Mouse (Mus musculus): Measurements from ENCODE around the gene Lrrc73. TPM values are rescaled to one million over a fixed set of nuclear protein-coding genes. Genes with fewer than 3 reads are reported as not detected.

Lrrc73 gene
- total RNA-seq, 1 experiment from 2014 or later: not detected

DNA sequence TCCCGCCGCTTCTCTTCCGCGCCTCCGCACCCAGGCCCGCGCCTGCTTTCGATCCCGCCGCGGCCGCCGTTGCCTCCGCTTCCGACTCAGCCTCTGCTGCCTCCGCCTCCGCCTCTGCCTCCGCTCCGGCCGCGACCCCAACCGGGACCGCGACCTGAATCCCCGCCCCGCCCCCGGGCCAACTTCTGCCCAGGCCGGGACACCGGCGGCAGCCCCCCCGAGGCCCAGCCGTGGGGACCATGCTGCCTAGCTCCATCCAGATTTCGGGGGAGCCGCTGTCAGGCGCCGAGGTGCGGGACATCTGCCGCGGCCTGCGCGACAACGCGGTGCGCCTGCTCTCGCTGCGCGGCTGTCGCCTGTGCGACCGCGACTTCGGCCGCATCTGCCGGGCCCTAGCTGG is 775 bp downstream of the Lrrc73 start:
- no peak for ATAC-seq (replicated peaks in 1 of 2; ENCODE audit: insufficient read depth in 1 of 2, low FRiP score in 2 of 2, low TSS enrichment in 1 of 2, low read depth in 1 of 2, poor library complexity in 2 of 2, severe bottlenecking in 2 of 2)

DNA sequence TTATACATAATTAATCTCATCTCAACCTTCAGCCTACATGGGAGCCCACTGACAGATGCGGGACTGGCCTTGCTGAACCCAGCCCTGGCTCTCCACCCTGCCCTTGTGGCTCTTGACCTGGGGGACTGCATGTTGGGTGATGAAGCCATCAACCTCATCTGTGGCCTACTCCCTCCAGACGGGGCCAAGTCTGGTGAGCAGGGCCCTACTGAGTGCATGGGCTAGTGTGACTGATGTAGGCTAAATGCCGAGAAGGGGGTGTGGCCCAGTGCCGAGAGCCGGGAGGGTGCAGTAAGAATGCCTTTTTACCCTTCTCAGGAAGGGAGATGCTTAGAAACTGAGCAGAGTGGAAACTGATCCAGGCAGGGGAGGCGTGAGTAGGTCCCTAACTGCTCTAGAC is 1.8 kb downstream of the Lrrc73 start:
- ATAC-seq (replicated peaks in 1 of 2; ENCODE audit: insufficient read depth in 1 of 2, low FRiP score in 2 of 2, low TSS enrichment in 1 of 2, low read depth in 1 of 2, poor library complexity in 2 of 2, severe bottlenecking in 2 of 2): no peak

DNA sequence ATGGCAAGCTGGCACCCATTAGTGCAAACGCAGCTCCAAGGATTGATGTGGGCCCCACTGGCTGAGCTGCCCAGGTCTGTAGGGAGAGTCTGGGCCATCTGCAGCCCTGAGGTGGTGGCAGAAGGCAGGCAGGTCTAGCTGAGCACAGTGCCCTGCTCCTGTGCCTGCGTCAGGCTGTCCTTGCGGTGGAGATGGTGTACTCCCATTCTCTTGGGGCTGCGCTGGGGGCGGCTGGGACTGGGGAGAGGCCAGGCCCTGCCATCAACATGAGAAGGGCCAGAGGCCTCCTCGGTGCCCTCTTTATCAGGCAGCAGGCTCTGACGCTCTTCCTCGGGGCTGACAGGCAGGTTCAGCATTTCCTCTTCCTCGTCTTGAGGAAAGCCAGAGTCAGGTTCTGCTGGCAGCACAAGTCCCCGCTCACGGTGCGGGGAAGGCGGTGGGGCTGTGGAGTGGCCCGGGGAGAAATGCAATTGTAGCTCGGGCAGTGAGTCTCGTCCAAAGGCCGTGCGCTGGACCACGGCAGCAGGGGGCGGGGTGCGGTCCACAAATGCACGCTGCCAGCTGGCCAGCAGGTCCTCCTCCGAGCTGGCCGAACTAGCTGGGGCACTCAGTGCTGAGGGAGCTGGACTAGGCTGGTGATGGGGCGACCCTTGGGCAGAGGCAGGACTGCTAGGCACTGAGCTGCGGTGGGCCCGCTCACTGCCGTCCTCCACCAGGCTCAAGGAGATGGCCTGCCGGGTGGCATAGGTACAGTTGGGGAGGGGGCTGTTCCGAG is 5.1 kb downstream of the Lrrc73 start:
- no peak for ATAC-seq (replicated peaks in 1 of 2; ENCODE audit: insufficient read depth in 1 of 2, low FRiP score in 2 of 2, low TSS enrichment in 1 of 2, low read depth in 1 of 2, poor library complexity in 2 of 2, severe bottlenecking in 2 of 2)

DNA sequence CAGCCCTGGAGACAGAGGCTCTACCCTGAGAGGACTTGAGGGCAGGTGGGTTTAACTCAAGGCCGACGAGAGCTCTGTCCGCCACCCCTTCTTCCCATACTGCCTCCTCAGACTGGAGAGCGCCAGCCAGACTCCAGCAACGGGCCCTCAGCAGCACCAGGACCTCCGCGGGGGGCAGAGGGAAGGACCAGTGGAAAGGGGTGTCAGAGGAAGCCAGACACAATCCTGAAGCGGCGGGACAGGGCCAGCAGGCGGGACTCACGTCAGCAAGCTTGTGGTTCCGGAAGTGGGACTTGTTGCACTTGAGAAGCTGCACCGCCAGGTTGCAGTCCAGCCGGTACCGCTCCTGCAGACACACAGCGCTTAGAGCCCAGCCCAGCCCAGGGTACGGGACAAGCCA is 6.3 kb downstream of the Lrrc73 start:
- no peak for ATAC-seq (replicated peaks in 1 of 2; ENCODE audit: insufficient read depth in 1 of 2, low FRiP score in 2 of 2, low TSS enrichment in 1 of 2, low read depth in 1 of 2, poor library complexity in 2 of 2, severe bottlenecking in 2 of 2)

DNA sequence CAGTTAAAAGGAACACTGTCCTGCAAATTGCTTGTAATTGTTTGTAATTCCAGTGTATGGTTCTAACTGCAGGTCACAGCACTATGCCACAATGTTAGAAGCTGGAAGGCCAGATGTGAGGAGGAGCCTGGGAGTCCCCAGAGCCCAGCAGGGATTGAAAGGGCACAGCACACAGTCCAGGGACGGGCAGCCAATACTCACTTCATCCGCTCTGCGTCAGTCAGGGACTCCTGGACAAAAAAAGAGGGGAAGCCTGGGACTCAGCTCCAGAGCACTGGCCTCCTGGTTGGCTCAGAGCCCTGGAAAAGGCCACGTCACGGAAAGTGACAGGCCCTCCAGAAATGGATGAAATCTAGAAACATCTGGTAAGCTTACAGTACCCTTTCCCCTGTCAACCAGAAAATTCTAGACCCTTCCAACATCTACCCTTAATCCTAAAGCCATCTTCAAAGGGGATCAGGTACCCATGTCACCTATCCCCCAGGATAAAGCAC is 8.9 kb downstream of the Lrrc73 start:
- ATAC-seq (replicated peaks in 1 of 2; ENCODE audit: insufficient read depth in 1 of 2, low FRiP score in 2 of 2, low TSS enrichment in 1 of 2, low read depth in 1 of 2, poor library complexity in 2 of 2, severe bottlenecking in 2 of 2): no peak

DNA sequence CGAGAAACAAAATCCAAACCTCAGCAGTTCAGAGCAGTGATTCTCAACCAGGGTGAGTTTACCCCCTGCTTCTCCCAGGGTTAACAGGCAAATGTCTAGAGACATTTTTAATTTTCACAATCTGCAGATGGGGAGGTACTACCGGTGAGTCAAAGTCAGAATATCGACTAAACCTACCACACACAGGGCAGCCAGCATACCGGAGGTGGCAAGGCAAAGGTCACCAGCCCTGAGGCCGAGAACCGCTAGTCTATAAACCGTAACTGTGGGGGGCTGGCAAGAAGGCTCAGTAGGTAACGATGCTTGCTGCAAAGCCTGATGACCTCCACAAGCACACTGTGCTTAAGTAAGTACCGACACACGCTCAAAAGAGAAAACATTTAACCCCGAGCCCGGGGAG is 12.2 kb downstream of the Lrrc73 start:
- no peak for ATAC-seq (replicated peaks in 1 of 2; ENCODE audit: insufficient read depth in 1 of 2, low FRiP score in 2 of 2, low TSS enrichment in 1 of 2, low read depth in 1 of 2, poor library complexity in 2 of 2, severe bottlenecking in 2 of 2)

DNA sequence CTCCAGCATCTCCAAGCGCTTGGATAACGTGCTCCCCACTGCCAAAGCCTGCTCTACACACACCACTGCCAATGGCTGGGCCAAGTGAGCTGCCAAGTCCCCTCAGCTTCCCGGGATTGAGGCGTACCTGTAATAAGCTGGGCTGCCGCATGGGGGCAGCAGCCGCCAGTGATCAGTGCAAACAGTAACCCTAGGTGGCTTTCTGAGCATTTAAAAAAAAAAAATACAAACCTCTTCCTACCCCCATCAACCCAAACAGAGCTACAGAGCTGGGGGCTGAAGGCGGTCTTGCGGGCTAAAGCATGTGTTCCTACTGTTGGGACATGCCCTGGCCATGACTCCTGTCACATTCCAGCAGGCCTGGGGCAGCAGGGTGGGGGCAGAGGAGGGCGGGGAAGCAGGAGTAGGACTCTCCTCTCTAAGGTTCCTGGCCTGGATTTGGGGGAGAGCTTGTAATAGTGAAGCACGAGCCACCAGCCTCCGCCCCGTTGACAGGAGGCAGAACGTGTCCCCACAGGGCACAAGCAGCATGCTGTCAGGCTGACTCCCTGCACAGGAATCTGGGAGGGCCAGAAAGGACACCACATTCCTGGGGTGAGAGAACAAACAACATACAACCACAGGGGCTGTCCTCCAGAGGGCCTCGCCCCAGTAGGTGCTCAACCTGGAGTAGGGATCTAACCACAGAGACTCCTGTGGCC is 12.7 kb downstream of the Lrrc73 start:
- ATAC-seq (replicated peaks in 1 of 2; ENCODE audit: insufficient read depth in 1 of 2, low FRiP score in 2 of 2, low TSS enrichment in 1 of 2, low read depth in 1 of 2, poor library complexity in 2 of 2, severe bottlenecking in 2 of 2): peak; percentile 63 to 78; a peak in 3 of 4 replicates

DNA sequence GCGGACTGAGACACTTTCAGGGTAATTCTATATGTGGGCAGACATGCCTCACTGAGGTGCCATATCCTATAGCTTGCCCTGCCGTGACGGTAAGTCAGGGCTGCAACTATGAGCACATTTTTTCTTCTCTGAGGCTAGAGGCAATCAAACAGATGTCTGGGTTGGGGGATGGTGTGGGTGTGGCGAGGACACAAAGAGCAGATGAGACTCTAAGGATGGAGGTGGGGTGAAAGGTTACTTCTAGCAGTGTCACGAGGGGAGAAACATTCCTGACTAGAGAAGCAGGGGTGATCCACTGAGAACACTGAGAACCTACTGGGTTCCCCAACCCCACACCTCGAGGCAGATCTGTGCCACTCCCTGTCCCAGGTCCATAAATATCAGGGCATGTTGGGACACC is 13.7 kb downstream of the Lrrc73 start:
- no peak for ATAC-seq (replicated peaks in 1 of 2; ENCODE audit: insufficient read depth in 1 of 2, low FRiP score in 2 of 2, low TSS enrichment in 1 of 2, low read depth in 1 of 2, poor library complexity in 2 of 2, severe bottlenecking in 2 of 2)

DNA sequence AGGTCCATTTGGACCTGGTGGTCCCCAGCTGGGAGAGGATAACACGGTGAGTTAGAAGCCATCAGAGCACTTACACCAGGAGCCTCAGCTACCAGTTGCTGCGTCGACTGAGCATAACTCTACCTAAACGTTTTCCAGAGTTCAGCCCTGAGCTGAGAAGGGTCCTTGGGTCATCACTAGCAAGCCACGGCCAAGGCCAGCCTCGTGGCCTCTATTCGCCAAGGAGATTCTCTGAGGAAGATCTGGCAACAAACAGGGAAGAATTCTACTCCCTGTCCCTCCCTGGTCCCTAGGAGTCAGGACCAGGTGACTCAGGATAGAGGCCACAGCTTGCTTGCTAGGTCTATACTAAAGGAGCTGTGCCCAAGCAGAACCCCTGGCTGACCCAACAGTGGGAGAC is 14.2 kb downstream of the Lrrc73 start:
- no peak for ATAC-seq (replicated peaks in 1 of 2; ENCODE audit: insufficient read depth in 1 of 2, low FRiP score in 2 of 2, low TSS enrichment in 1 of 2, low read depth in 1 of 2, poor library complexity in 2 of 2, severe bottlenecking in 2 of 2)

DNA sequence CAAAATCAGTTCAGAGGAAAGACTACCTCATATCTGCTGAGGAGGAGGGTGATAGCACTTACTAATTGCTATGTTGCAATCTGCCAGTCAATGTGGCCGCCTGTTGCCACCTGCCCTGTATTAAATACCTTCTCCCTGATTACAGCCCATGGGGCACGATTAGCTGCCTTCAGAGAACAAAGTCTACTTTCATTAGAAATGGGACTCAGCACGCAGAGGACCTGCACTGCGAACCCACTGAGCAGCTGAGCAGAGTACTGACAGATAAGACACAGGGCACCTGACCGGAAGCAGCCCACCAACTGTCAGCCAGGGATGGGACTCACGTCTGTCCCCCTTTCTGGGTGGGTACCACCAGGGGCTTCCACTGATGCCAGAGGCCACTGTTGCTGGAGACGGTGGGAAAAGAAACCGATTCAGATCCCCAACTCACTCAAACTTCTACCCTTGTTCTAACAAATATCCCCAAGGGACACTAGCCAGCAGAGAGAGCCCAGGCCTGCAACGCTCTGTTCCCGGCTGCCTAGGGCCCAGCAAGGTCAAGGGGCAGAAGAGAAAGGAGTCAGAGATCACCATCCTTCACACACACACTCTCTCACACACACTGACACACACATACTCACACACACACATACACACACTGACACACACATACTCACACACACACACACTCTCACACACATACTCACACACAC is 14.8 kb downstream of the Lrrc73 start:
- ATAC-seq (replicated peaks in 1 of 2; ENCODE audit: insufficient read depth in 1 of 2, low FRiP score in 2 of 2, low TSS enrichment in 1 of 2, low read depth in 1 of 2, poor library complexity in 2 of 2, severe bottlenecking in 2 of 2): no peak

DNA sequence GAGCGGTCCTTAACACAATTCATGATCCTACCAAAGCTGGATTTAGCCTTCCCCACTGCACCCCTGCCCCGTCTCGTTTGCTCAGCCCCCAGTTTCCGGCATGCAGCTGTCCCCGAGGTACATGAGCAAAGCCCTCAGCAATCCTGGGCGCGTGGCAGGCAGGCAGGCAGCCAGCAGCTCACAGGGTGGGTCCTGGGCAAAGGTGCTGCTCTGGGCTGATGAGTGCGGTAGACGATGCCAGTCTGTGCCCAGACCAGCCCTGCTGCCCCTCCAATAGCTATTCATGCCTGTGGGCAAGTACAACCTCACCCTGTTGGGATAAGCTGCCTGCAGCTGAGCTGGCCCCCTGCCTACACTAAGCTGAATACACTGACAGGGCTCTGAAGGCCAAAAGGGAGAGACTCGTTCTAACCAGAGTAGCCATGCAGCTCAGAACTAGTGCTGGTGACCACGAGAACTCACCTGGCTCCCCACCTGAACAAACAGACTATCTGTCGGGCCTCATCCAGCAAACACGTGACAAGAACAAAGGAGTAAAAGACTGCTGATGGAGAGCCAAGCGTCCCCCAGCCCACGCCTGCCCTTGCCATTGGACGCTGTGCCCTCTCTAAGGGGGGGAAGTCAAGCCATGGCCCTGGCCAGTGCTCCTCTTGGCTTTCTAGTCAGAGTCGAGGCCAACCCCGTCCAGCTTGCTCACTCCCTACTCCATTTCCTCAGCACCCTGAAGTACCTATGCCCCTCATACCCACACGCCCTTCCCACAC is 16.6 kb downstream of the Lrrc73 start:
- ATAC-seq (replicated peaks in 1 of 2; ENCODE audit: insufficient read depth in 1 of 2, low FRiP score in 2 of 2, low TSS enrichment in 1 of 2, low read depth in 1 of 2, poor library complexity in 2 of 2, severe bottlenecking in 2 of 2): no peak

DNA sequence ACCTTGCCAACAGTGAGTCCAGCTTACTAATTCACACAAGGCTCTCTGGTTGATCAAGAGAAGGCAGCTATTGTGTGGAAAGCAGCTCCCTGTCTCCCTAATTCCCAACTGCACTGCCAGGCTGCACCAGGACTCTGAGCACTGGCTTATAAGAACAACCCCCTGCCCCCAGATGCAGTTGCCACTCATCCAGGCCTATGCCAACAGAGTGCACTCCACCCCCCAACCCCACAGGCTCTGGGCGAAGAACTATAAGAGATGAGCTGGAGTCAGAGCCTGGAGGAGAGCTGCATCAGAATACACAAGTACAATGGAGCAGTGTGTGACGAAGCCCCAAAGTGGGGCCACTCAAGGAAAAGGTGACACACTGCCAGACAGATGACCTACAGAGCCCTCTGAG is 18.7 kb downstream of the Lrrc73 start:
- no peak for ATAC-seq (replicated peaks in 1 of 2; ENCODE audit: insufficient read depth in 1 of 2, low FRiP score in 2 of 2, low TSS enrichment in 1 of 2, low read depth in 1 of 2, poor library complexity in 2 of 2, severe bottlenecking in 2 of 2)

DNA sequence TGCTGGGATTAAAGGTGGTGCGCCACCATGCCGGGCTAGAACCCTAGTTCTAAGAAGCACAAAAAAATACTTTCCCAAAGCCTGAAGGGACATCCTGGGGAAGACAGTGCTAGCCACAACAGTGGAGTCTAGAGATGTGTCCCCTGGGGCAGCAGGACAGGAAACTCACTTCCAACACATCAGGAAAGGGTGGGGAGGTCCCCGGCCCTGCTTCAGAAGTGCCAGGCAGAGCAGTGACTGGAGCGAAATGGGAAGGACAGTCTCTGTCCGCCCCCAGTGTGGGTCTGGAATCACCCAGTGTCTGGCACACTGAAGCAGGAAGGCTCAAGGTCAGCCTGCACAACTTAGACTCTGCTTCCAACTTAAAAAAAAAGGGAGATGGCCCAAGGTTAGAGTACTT is 19.3 kb downstream of the Lrrc73 start:
- ATAC-seq (replicated peaks in 1 of 2; ENCODE audit: insufficient read depth in 1 of 2, low FRiP score in 2 of 2, low TSS enrichment in 1 of 2, low read depth in 1 of 2, poor library complexity in 2 of 2, severe bottlenecking in 2 of 2): no peak

DNA sequence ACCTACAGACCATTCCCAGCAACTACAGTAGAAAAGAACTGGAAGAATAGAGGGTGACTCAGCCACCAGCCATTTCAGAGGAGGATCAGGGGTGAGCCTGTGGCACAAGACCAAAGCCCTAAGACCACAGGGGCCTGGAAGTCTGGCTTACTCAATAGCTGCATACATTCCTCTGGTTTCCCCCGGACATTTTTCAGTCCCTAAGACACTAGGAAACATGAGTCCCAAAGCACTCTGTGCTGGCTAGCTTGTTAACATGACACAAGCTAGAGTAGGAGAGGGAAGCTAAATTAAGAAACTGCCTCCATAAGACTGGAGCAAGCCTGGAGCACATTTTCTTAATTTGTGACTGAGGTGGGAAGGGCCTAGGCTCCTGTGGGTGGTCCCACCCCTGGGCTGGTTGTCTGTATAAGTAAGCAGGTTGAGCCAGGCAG is 20.5 kb downstream of the Lrrc73 start:
- ATAC-seq (replicated peaks in 1 of 2; ENCODE audit: insufficient read depth in 1 of 2, low FRiP score in 2 of 2, low TSS enrichment in 1 of 2, low read depth in 1 of 2, poor library complexity in 2 of 2, severe bottlenecking in 2 of 2): no peak

DNA sequence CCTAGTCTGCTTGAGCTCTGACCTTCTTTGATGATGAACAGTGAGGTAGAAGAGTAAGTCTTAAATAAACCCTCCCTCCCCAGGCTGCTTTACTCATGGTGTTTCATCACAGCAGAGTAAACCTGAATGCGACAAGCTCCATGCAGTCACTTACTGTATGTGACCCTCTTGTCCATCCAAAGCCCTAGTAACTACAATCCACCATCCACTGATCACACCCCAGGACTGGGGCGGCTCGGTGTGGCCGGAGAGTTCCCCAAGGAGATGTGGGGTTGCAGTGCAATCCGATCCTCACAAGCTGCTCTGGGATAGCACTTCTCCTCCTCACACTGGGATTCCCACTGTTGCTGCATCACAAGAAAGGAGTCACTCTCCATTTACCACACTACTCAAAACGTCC is 21.1 kb downstream of the Lrrc73 start:
- no peak for ATAC-seq (replicated peaks in 1 of 2; ENCODE audit: insufficient read depth in 1 of 2, low FRiP score in 2 of 2, low TSS enrichment in 1 of 2, low read depth in 1 of 2, poor library complexity in 2 of 2, severe bottlenecking in 2 of 2)

DNA sequence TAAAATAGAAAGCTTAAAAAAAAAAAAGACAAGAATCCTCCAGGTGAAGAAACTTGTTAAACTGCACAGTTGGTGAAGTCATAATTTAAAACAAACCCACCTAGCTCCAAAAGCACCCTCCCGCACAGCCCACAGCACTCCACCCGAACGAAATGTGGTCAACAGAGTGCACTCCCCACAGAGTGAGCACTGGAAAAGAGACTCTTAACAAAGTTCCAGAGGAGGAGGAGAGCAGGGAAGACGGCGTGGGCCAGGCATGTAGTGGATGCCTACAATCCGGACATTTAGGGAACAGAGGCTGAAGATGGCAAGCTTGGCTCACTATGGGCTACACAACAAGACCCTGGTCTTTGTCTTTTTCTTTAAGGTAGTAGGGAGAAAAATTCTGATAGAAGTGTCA is 21.7 kb downstream of the Lrrc73 start:
- no peak for ATAC-seq (replicated peaks in 1 of 2; ENCODE audit: insufficient read depth in 1 of 2, low FRiP score in 2 of 2, low TSS enrichment in 1 of 2, low read depth in 1 of 2, poor library complexity in 2 of 2, severe bottlenecking in 2 of 2)

DNA sequence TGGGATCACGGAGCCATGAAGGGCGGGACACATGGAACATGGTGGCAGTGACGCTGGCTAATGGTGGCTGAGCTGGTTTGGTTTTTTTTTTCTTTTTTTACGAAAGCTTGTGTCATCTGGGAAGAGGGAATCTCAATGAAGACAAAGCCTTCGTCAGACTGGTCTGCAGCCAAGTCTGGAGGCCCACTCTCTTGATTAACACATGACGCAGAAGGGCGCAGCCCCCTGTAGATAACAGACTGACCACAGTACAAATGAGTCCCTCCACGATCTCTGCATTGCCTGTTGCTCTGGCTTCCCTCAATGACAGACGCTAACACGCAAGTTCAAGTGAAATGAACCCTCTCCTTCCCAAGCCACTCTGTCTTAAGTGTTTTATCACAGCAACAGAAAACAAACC is 22.2 kb downstream of the Lrrc73 start:
- no peak for ATAC-seq (replicated peaks in 1 of 2; ENCODE audit: insufficient read depth in 1 of 2, low FRiP score in 2 of 2, low TSS enrichment in 1 of 2, low read depth in 1 of 2, poor library complexity in 2 of 2, severe bottlenecking in 2 of 2)

DNA sequence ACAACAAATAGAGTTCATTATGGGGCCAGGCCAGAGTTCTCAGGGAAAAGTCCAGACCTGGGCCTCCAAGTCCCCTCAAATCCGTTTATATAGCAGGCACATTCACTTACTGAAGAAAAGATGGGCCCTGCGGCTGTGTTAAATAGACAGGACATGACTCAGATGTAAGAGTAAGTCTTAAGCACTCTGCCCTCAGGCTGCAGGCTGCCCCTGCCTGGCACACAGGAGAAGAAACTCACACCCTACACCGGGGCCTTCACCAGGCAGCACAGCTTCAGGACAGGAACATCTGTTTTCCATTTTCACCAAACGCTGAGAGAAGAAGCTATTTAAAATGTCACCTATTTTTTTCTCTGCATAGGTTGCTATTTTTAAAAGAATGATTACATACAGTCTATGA is 24.3 kb downstream of the Lrrc73 start:
- ATAC-seq (replicated peaks in 1 of 2; ENCODE audit: insufficient read depth in 1 of 2, low FRiP score in 2 of 2, low TSS enrichment in 1 of 2, low read depth in 1 of 2, poor library complexity in 2 of 2, severe bottlenecking in 2 of 2): no peak

Data from hematopoietic stem cell, adult 5-6 weeks (primary cell).